Mouse (Mus musculus): ENCODE results near the gene Gtf3a. TPM values are rescaled to one million over a fixed set of nuclear protein-coding genes. Genes with fewer than 3 reads are reported as not detected.
A peak's percentile ranks its signal among the peaks of the same experiment; 100 is the strongest.

The Gtf3a gene
- polyA plus RNA-seq, 1 experiment from 2014 or later = 145 TPM

DNA sequence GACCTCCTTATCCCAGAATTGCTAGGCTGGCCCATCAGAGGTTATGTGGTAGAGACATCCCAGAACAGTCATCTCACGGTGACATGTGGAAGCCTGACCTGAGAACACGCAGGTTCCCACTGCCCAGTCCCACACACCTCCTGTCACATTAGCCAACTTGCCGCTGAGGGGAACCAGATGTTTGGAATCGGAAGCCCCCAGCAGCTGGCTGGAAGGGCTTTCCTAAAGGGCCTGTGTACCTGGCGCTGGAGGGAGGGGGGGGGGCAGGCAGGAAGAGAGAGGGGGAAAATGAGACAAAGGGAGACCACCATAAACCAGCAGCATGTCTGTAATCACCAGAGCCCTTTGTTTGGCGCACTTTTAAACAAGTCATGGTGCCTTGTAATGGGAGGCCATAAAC, 28.6 kb upstream of the Gtf3a start:
- 20% methylated on average over 6 of the region's 6 CpGs for WGBS
- Histone ChIP-seq H3K27ac (replicated peaks) (peak overlapping the region; percentile 74), H3K4me1 (peaks cover 20% of the 10 kb centered on the region), H3K9me3 (no peaks in the 10 kb centered on the region), H3K36me3 (replicated peaks) (no peaks in the 10 kb centered on the region), H3K27me3 (replicated peaks; ENCODE audit: low read depth, poor library complexity, severe bottlenecking) (0 out of 2 replicates have a peak, but pooled peaks cover 8% of the 10 kb centered on the region), H3K4me3 (peak overlapping the region; percentile 54)
- DNase-seq (ENCODE audit: low spot score) = peak; percentile 59

DNA sequence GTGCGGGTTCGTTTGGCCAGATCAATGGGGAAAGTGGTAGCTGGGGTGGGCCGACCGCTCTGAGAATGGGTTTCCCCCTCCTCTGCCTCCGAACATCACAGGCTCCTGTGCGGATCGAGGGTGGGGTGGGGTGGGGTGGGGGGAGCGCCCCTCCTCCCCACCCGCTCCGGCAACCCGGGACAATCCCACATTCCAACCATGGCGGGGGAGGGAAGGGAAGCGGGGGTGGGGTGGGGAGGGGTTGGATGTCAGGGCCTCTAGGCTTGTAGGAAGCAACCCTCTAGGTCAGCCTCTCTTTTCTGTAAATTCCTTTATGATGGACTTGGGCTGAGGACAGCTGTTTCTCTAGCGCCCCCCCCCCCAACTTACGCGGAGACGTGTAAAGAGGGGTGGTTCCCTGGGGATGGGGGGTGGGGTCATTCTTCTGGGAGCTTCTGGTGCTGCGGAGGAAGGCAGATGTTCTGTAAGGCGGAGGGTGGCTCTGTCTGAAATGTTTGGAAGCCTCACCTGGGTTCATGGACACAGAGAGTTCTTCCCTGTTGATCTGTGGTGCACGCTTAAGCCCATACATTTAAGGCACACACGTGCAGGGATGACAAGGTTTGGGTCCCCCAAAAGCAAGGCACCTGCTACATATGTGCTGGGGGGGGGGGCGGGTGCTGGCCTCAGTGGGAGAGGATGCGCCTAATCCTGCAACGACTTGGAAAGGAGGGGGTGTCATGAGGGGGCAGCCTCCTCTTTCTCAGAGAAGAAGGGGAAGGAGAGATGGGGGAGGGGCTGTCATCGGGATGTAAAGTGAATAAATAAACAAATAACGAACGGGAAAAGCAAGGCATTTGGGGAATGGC, 27.9 kb upstream of the Gtf3a start:
- Histone ChIP-seq H3K36me3 (replicated peaks) (no peaks in the 10 kb centered on the region), H3K4me1 (peaks cover 20% of the 10 kb centered on the region), H3K27me3 (replicated peaks; ENCODE audit: low read depth, poor library complexity, severe bottlenecking) (0 out of 2 replicates have a peak, but pooled peaks cover 8% of the 10 kb centered on the region), H3K27ac (replicated peaks) (peak overlapping the region; percentile 74), H3K4me3 (peak overlapping the region; percentile 54), H3K9me3 (no peaks in the 10 kb centered on the region)
- peak; percentile 55 for DNase-seq (ENCODE audit: low spot score)
- 4% methylated on average over 27 of the region's 27 CpGs for WGBS

DNA sequence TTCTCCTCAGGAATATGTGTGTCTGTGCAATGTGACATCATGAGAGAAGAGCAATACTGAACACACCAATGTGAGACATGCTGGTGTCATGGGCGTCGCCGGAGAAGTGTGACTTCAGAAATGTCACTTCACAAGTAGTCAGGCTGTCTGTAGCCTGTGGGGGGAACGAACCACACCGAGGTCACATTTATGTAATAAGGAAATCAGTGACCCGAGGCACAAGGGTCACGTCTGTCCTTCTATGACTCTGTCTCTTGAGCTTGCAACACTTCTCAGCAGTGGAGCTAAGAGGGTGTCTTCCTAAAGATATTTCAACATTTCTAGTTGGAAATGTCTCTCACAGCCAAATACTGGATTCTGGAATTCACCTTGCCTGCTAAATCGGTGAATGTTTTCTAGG, 27.2 kb upstream of the Gtf3a start:
- H3K36me3 ChIP-seq (replicated peaks) = no peaks in the 10 kb centered on the region
- H3K9me3 ChIP-seq = no peaks in the 10 kb centered on the region
- peak overlapping the region; percentile 54; the same call in 1 of the 2 replicates for H3K4me3 ChIP-seq
- H3K27me3 ChIP-seq (replicated peaks; ENCODE audit: low read depth, poor library complexity, severe bottlenecking) = 0 out of 2 replicates have a peak, but pooled peaks cover 6% of the 10 kb centered on the region
- DNase-seq (ENCODE audit: low spot score) = no peak
- H3K27ac ChIP-seq (replicated peaks) = no peak overlapping the region
- 56% methylated on average over 8 of the region's 8 CpGs for WGBS
- H3K4me1 ChIP-seq = peaks cover 20% of the 10 kb centered on the region

- H3K4me3 ChIP-seq = no peak overlapping the region
- 73% methylated on average over 5 of the region's 5 CpGs for WGBS
- H3K9me3 ChIP-seq = no peaks in the 10 kb centered on the region
Observed at GRCm38 (mm10) chr5:146923547-146923946, 24.9 kb upstream of the Gtf3a start.

GRCm38 (mm10) chr5:146926673-146927072, 21.8 kb upstream of the Gtf3a start:
- Histone ChIP-seq H3K36me3 (replicated peaks) (no peaks in the 10 kb centered on the region), H3K4me1 (no peaks in the 10 kb centered on the region), H3K27me3 (replicated peaks; ENCODE audit: low read depth, poor library complexity, severe bottlenecking) (no peaks in the 10 kb centered on the region), H3K4me3 (no peak overlapping the region), H3K27ac (replicated peaks) (no peak overlapping the region), H3K9me3 (no peaks in the 10 kb centered on the region)
- WGBS = 77% methylated on average over 5 of the region's 5 CpGs
- no peak for DNase-seq (ENCODE audit: low spot score)

More at GRCm38 (mm10) chr5:146923547-146923946, 24.9 kb upstream of the Gtf3a start:
- Histone ChIP-seq H3K36me3 (replicated peaks) (no peaks in the 10 kb centered on the region), H3K27me3 (replicated peaks; ENCODE audit: low read depth, poor library complexity, severe bottlenecking) (no peaks in the 10 kb centered on the region), H3K27ac (replicated peaks) (no peak overlapping the region), H3K4me1 (peaks cover 20% of the 10 kb centered on the region)
- DNase-seq (ENCODE audit: low spot score) = no peak

- WGBS = 89% methylated on average over 7 of the region's 7 CpGs
- no peak for DNase-seq (ENCODE audit: low spot score)
- H3K36me3 ChIP-seq (replicated peaks) = no peaks in the 10 kb centered on the region
- H3K4me3 ChIP-seq = no peak overlapping the region
- H3K27ac ChIP-seq (replicated peaks) = no peak overlapping the region
- H3K4me1 ChIP-seq = no peaks in the 10 kb centered on the region
- H3K27me3 ChIP-seq (replicated peaks; ENCODE audit: low read depth, poor library complexity, severe bottlenecking) = no peaks in the 10 kb centered on the region
- H3K9me3 ChIP-seq = no peaks in the 10 kb centered on the region
Observed at GRCm38 (mm10) chr5:146931422-146931821, 17.0 kb upstream of the Gtf3a start.

GRCm38 (mm10) chr5:146931904-146932553, 16.4 kb upstream of the Gtf3a start:
- H3K9me3 ChIP-seq = no peaks in the 10 kb centered on the region
- H3K27ac ChIP-seq (replicated peaks) = no peak overlapping the region
- 0 out of 2 replicates have a peak, but pooled peaks cover 1% of the 10 kb centered on the region for H3K27me3 ChIP-seq (replicated peaks; ENCODE audit: low read depth, poor library complexity, severe bottlenecking)
- WGBS = 85% methylated on average over 16 of the region's 16 CpGs
- no peaks in the 10 kb centered on the region for H3K4me1 ChIP-seq
- H3K36me3 ChIP-seq (replicated peaks) = no peaks in the 10 kb centered on the region
- no peak for DNase-seq (ENCODE audit: low spot score)
- H3K4me3 ChIP-seq = no peak overlapping the region

DNA sequence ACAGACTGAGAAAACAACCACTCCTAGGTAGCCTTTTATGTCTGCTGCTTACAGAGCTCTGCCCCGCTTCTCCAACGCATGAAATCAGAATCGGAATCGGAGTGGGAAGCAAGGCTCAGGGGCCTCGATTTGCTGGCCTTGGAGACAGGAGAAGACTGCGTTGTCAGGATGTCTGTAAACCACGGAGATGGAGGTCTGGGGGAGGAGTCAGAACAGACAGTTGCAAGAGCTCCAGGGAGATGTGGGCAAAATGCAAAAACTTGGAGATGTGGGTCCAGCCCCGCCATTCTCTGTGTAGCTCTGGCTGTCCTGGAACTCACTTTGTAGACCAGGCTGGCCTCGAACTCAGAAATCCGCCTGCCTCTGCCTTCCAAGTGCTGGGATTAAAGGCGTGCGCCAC, 15.0 kb upstream of the Gtf3a start:
- DNase-seq (ENCODE audit: low spot score) = no peak
- H3K27ac ChIP-seq (replicated peaks) = no peak overlapping the region
- no peaks in the 10 kb centered on the region for H3K4me1 ChIP-seq
- H3K36me3 ChIP-seq (replicated peaks) = no peaks in the 10 kb centered on the region
- 86% methylated on average over 12 of the region's 12 CpGs for WGBS
- H3K27me3 ChIP-seq (replicated peaks; ENCODE audit: low read depth, poor library complexity, severe bottlenecking) = peaks cover 13% of the 10 kb centered on the region; the same call in 1 of the 2 replicates
- no peak overlapping the region for H3K4me3 ChIP-seq
- H3K9me3 ChIP-seq = no peaks in the 10 kb centered on the region

- Histone ChIP-seq H3K36me3 (replicated peaks) (no peaks in the 10 kb centered on the region), H3K4me1 (peaks cover 8% of the 10 kb centered on the region), H3K27ac (replicated peaks) (no peak overlapping the region), H3K9me3 (0 out of 2 replicates have a peak, but pooled peaks cover 5% of the 10 kb centered on the region), H3K27me3 (replicated peaks; ENCODE audit: low read depth, poor library complexity, severe bottlenecking) (peaks cover 18% of the 10 kb centered on the region; the same call in 1 of the 2 replicates), H3K4me3 (no peak overlapping the region)
- DNase-seq (ENCODE audit: low spot score) = no peak
- 86% methylated on average over 32 of the region's 32 CpGs for WGBS
Observed at GRCm38 (mm10) chr5:146937541-146938503, 10.6 kb upstream of the Gtf3a start.

GRCm38 (mm10) chr5:146939109-146939796, 9.2 kb upstream of the Gtf3a start:
- no peak overlapping the region for H3K4me3 ChIP-seq
- no peak for DNase-seq (ENCODE audit: low spot score)
- 84% methylated on average over 16 of the region's 16 CpGs for WGBS

GRCm38 (mm10) chr5:146940219-146940618, 8.2 kb upstream of the Gtf3a start:
- Histone ChIP-seq H3K4me1 (peaks cover 12% of the 10 kb centered on the region), H3K27me3 (replicated peaks; ENCODE audit: low read depth, poor library complexity, severe bottlenecking) (peaks cover 18% of the 10 kb centered on the region; the same call in 1 of the 2 replicates), H3K4me3 (no peak overlapping the region), H3K9me3 (0 out of 2 replicates have a peak, but pooled peaks cover 10% of the 10 kb centered on the region), H3K27ac (replicated peaks) (no peak overlapping the region), H3K36me3 (replicated peaks) (no peaks in the 10 kb centered on the region)
- WGBS = 25% methylated on average over 7 of the region's 7 CpGs
- no peak for DNase-seq (ENCODE audit: low spot score)

More at GRCm38 (mm10) chr5:146939109-146939796, 9.2 kb upstream of the Gtf3a start:
- Histone ChIP-seq H3K27ac (replicated peaks) (no peak overlapping the region), H3K4me1 (peaks cover 12% of the 10 kb centered on the region), H3K9me3 (0 out of 2 replicates have a peak, but pooled peaks cover 5% of the 10 kb centered on the region), H3K27me3 (replicated peaks; ENCODE audit: low read depth, poor library complexity, severe bottlenecking) (peaks cover 18% of the 10 kb centered on the region; the same call in 1 of the 2 replicates), H3K36me3 (replicated peaks) (no peaks in the 10 kb centered on the region)

Data from embryonic facial prominence, embryonic 10.5 days (tissue).